Mouse (Mus musculus): ENCODE results near the gene Klk15. TPM values are rescaled to one million over a fixed set of nuclear protein-coding genes. Genes with fewer than 3 reads are reported as not detected.
"Not testable (repeated sequence)": the region's sequence is repeated elsewhere in the genome, so short reads cannot be mapped to it uniquely, and the experiment has no call there.

Klk15 gene
- polyA plus RNA-seq, 1 experiment, result not detected

- WGBS, result 87% methylated on average over 2 of the region's 2 CpGs
- no peaks in the 10 kb centered on the region for H3K27me3 ChIP-seq (ENCODE audit: control insufficient read depth, insufficient read depth, low read length)
- no peak for TF ChIP-seq CTCF (IDR thresholded peaks at IDR 0.05; ENCODE audit: extremely low read depth, insufficient read length, insufficient replicate concordance, low read depth, low read length)
- no peak for TF ChIP-seq POLR2A (IDR thresholded peaks at IDR 0.05; ENCODE audit: low read depth, low read length)
- no peak overlapping the region for H3K4me3 ChIP-seq (ENCODE audit: low read depth, low read length)
- H3K36me3 ChIP-seq (ENCODE audit: control insufficient read depth, insufficient read depth, low read length), result no peaks in the 10 kb centered on the region
- H3K4me1 ChIP-seq (ENCODE audit: control insufficient read depth, insufficient read depth, insufficient read length, low read length), result no peaks in the 10 kb centered on the region
- no peak overlapping the region for H3K27ac ChIP-seq (ENCODE audit: insufficient read depth, low read depth, low read length)
These were observed 34.1 kb downstream of the Klk15 start for GRCm38 (mm10) chr7:43967612-43968011.

- not testable (repeated sequence) for H3K4me3 ChIP-seq (ENCODE audit: low read depth, low read length); H3K4me1 ChIP-seq (ENCODE audit: control insufficient read depth, insufficient read depth, insufficient read length, low read length); H3K27me3 ChIP-seq (ENCODE audit: control insufficient read depth, insufficient read depth, low read length); H3K36me3 ChIP-seq (ENCODE audit: control insufficient read depth, insufficient read depth, low read length); H3K27ac ChIP-seq (ENCODE audit: insufficient read depth, low read depth, low read length)
- WGBS, result 59% methylated on average over 1 of the region's 1 CpGs
These were observed 42.2 kb downstream of the Klk15 start, which contains the start of gene Klk1b9 for GRCm38 (mm10) chr7:43975761-43976160. TSS of gene Klk1b9 (plus strand) at chr7:43976061.

GRCm38 (mm10) chr7:43985657-43986056 lies 52.1 kb downstream of the Klk15 start:
- Histone ChIP-seq H3K27me3 (ENCODE audit: control insufficient read depth, insufficient read depth, low read length) (no peaks in the 10 kb centered on the region), H3K4me1 (ENCODE audit: control insufficient read depth, insufficient read depth, insufficient read length, low read length) (no peaks in the 10 kb centered on the region), H3K4me3 (ENCODE audit: low read depth, low read length) (no peak overlapping the region), H3K36me3 (ENCODE audit: control insufficient read depth, insufficient read depth, low read length) (no peaks in the 10 kb centered on the region), H3K27ac (ENCODE audit: insufficient read depth, low read depth, low read length) (no peak overlapping the region)
- no peak for TF ChIP-seq POLR2A (IDR thresholded peaks at IDR 0.05; ENCODE audit: low read depth, low read length)
- no peak for TF ChIP-seq CTCF (IDR thresholded peaks at IDR 0.05; ENCODE audit: extremely low read depth, insufficient read length, insufficient replicate concordance, low read depth, low read length)

Other genes with a start within 250 kb of the Klk15 start
- gene Klk14, start 243.3 kb upstream of the Klk15 start, polyA plus RNA-seq (2012; rRNA removed), result 0.09 TPM in 1 of 2 replicates, not detected in the other
- gene Klk13, start 221.2 kb upstream of the Klk15 start, polyA plus RNA-seq (2012; rRNA removed), result 0.09 TPM in 1 of 2 replicates, not detected in the other
- gene Klk12, start 164.8 kb upstream of the Klk15 start, polyA plus RNA-seq (2012; rRNA removed), result not detected in 2 replicates
- not detected in 2 replicates for gene Klk11, start 159.1 kb upstream of the Klk15 start, polyA plus RNA-seq (2012; rRNA removed)
- 0.19 TPM in 2 replicates for gene Klk10, start 152.7 kb upstream of the Klk15 start, polyA plus RNA-seq (2012; rRNA removed)
- gene Klk9, start 141.8 kb upstream of the Klk15 start, polyA plus RNA-seq (2012; rRNA removed), result 0.15 TPM in 1 of 2 replicates, not detected in the other
- gene Klk8, start 136.2 kb upstream of the Klk15 start, polyA plus RNA-seq (2012; rRNA removed), result 3.6 and 4.4 TPM in 2 replicates
- gene Klk7, start 122.4 kb upstream of the Klk15 start, polyA plus RNA-seq (2012; rRNA removed), result not detected in 2 replicates
- 0.22 TPM in 1 of 2 replicates, not detected in the other for gene Klk6, start 109.2 kb upstream of the Klk15 start, polyA plus RNA-seq (2012; rRNA removed)
- gene Klk5, start 91.8 kb upstream of the Klk15 start, polyA plus RNA-seq (2012; rRNA removed), result not detected in 2 replicates
- gene Klk4, start 52.6 kb upstream of the Klk15 start, polyA plus RNA-seq (2012; rRNA removed), result not detected in 2 replicates
- 0.43 TPM in 1 of 2 replicates, not detected in the other for gene Klk1b8, start 16.9 kb downstream of the Klk15 start, polyA plus RNA-seq (2012; rRNA removed)
- not detected in 2 replicates for gene Klk1b1, start 33.0 kb downstream of the Klk15 start, polyA plus RNA-seq (2012; rRNA removed)
- gene Klk1b9, start 42.3 kb downstream of the Klk15 start, polyA plus RNA-seq (2012; rRNA removed), result not detected in 2 replicates
- 8.5 TPM in 1 of 2 replicates, not detected in the other for gene Klk1b11, start 62.1 kb downstream of the Klk15 start, polyA plus RNA-seq (2012; rRNA removed)
- 0.13 TPM in 1 of 2 replicates, not detected in the other for gene Klk1b26, start 78.4 kb downstream of the Klk15 start, polyA plus RNA-seq (2012; rRNA removed)
- gene Klk1b27, start 118.5 kb downstream of the Klk15 start, polyA plus RNA-seq (2012; rRNA removed), result 0.52 and 0.65 TPM in 2 replicates
- not detected in 2 replicates for gene Klk1b21, start 168.6 kb downstream of the Klk15 start, polyA plus RNA-seq (2012; rRNA removed)
- gene Klk1b22, start 178.9 kb downstream of the Klk15 start, polyA plus RNA-seq (2012; rRNA removed), result not detected in 2 replicates
- not detected in 2 replicates for gene Klk1b16, start 203.0 kb downstream of the Klk15 start, polyA plus RNA-seq (2012; rRNA removed)